Mouse (Mus musculus) limb, embryonic 12.5 days (tissue): ENCODE measurements around the gene Acot11. TPM values are rescaled to one million over a fixed set of nuclear protein-coding genes. Genes with fewer than 3 reads are reported as not detected.
"Not testable (repeated sequence)": the region's sequence is repeated elsewhere in the genome, so short reads cannot be mapped to it uniquely, and the experiment has no call there.

Experiments
- ATAC-seq: fragments of 200-750 bp; cut with Nextera tagmentation; 2 replicates; pipeline ENCODE4 v1.8.0; 2017; ENCODE audit warnings: low read depth, moderate TSS enrichment; ENCODE audit not compliant: insufficient number of reproducible peaks, insufficient read depth, low FRiP score, low TSS enrichment
- H3K27ac ChIP-seq: fragments of 300-500 bp; sonication (generic); 2 replicates; pipeline ENCODE4 v1.5.1; 2016; ENCODE audit warnings: mild to moderate bottlenecking, moderate library complexity
- H3K27me3 ChIP-seq: fragments of 300-500 bp; sonication (generic); 2 replicates; pipeline ENCODE4 v1.6.1; 2016; ENCODE audit warnings: mild to moderate bottlenecking, moderate library complexity
- H3K36me3 ChIP-seq: fragments of 300-500 bp; sonication (generic); 2 replicates; pipeline ENCODE4 v1.6.1; 2016; ENCODE audit warnings: mild to moderate bottlenecking, moderate library complexity
- H3K4me1 ChIP-seq: fragments of 300-500 bp; sonication (generic); replicated peaks from 2 replicates; pipeline ENCODE4 v1.6.1; 2016
- H3K4me2 ChIP-seq: fragments of 300-500 bp; sonication (generic); 2 replicates; pipeline ENCODE4 v1.6.1; 2016; ENCODE audit warnings: mild to moderate bottlenecking, moderate library complexity
- H3K4me3 ChIP-seq: fragments of 300-500 bp; sonication (generic); replicated peaks from 2 replicates; pipeline ENCODE4 v1.5.1; 2016; ENCODE audit warnings: mild to moderate bottlenecking
- H3K9ac ChIP-seq: fragments of 300-500 bp; sonication (generic); replicated peaks from 2 replicates; pipeline ENCODE4 v1.6.1; 2016; ENCODE audit warnings: mild to moderate bottlenecking, moderate library complexity
- H3K9me3 ChIP-seq: fragments of 300-500 bp; sonication (generic); 2 replicates; pipeline ENCODE4 v1.6.1; 2016; ENCODE audit warnings: mild to moderate bottlenecking, moderate library complexity
- WGBS: fragments of 180-500 bp; shearing (Covaris S2); methylation state at CpG from one replicate; pipeline ENCODE4 v1.1.7; 2016; 5-methylcytosine and 5-hydroxymethylcytosine counted together
- polyA plus RNA-seq: library from polyadenylated mRNA; unstranded; fragments of >200 nt; fragmentation: Nextera tagmentation; extraction: Ambion mirVana; gene quantifications from 2 replicates; pipeline ENCODE4 v1.2.1, GENCODE M21; 2016

Acot11 gene
- polyA plus RNA-seq, 1 experiment from 2014 or later: 4.6 TPM

DNA sequence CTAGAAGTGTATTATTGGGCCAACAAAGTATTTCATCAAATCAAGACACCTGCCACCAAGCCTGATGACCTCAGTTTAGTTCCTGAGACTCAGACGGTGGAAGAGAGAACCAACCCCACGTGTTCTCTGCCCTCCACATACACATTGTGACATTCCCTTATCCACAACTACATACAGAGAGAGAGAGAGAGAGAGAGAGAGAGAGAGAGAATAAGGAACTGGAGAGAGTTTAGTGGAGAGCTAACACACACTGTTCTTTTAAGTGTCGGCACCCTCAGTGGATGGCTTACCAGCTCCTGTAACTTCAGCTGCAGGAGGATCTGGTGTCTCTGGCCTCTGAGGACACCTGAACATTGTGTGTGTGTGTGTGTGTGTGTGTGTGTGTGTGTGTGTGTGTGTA is 2.5 kb upstream of the Acot11 start:
- 79% methylated on average over 3 of the region's 3 CpGs for WGBS
- no peak overlapping the region for H3K27ac ChIP-seq

DNA sequence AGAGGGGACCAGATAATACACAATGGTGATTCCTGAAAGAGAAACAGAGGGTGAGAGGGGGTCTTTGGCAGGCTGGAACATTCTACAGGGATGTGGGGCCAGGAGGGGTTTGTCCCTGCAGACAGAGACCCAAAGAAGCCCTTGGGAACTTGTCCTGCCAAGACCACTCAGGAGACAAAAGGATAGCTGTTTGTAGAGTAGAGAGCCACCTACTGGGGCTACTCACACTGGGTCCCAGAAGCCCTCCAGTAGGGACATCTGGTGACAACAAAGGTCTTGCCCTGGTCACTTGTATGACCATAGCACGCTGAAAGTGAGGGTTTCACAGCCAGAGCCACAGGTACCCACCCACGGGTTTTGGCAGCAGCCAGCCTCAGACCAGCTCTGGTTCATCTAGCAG is 1.1 kb upstream of the Acot11 start:
- H3K4me2 ChIP-seq: no peak overlapping the region
- H3K9ac ChIP-seq: no peak overlapping the region
- peaks cover 12% of the 10 kb centered on the region for H3K4me1 ChIP-seq
- no peak overlapping the region for H3K4me3 ChIP-seq
- H3K27me3 ChIP-seq: peaks cover 7% of the 10 kb centered on the region
- ATAC-seq: no peak
- H3K36me3 ChIP-seq: no peaks in the 10 kb centered on the region
- WGBS: 41% methylated on average over 2 of the region's 2 CpGs
- no peak overlapping the region for H3K27ac ChIP-seq
- no peaks in the 10 kb centered on the region for H3K9me3 ChIP-seq

More for the DNA sequence above, 2.5 kb upstream of the Acot11 start:
- H3K9me3 ChIP-seq: no peaks in the 10 kb centered on the region
- H3K4me3 ChIP-seq: no peak overlapping the region
- no peak overlapping the region for H3K4me2 ChIP-seq
- peaks cover 12% of the 10 kb centered on the region for H3K4me1 ChIP-seq
- no peak for ATAC-seq
- H3K9ac ChIP-seq: no peak overlapping the region
- H3K36me3 ChIP-seq: no peaks in the 10 kb centered on the region
- H3K27me3 ChIP-seq: peaks cover 7% of the 10 kb centered on the region

DNA sequence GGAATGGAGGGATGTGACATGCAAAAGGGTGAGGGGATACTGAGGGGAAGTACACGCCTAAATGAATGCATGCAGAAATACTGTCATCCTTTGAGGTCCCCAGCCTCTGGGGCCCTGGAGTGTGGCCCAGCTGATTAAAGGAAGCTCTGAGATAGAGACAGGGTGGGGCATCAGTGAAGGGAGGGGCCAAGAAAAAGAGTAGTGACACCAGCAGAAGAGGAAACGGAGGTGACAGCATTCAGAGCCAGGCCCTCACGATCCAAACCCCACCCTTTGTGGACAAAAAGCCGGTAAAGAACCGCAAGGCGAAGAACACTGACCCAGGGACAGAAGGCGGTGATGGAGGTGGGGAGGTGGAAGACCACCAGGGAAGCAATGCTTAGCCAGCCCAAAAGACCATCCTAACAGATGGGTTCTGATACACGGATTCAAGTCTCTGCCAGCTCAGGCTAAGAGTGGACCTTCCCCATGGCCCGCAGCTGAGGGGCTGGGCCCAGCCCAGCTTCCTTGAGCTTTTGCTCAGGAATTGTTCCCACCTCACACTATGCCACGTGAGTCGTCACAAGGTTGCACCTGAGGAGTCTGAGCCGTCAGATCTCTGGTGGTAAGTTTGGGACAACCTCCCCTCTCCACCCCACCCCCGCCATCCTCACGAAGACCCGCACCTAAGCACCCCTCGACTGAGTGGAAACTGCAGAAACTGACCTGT is 443 bp downstream of the Acot11 start:
- ATAC-seq: no peak; the same call in 1 of the 2 replicates
- 40% methylated on average over 16 of the region's 16 CpGs for WGBS

DNA sequence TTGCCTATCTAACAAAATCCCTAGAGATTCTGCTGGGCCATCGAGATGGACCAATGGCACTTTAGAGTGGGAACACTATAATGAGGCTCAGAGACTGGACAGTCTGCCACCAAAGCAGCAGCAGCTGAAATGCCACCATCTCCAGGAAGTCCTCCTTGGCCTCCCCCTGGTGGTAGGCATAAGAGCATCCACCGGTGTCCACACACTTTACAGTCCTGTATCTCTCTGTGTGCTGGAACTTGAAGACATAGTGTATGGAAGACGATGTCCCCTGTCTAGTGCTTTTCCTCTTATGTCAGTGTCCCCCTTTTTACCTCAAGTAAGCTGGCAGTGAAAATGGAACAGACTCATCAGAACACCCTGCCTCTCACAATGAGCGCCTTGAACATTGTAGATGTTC is 1.0 kb downstream of the Acot11 start:
- H3K9ac ChIP-seq: no peak overlapping the region
- H3K9me3 ChIP-seq: no peaks in the 10 kb centered on the region
- no peaks in the 10 kb centered on the region for H3K36me3 ChIP-seq
- no peak overlapping the region for H3K4me2 ChIP-seq
- H3K4me3 ChIP-seq: no peak overlapping the region
- H3K27ac ChIP-seq: no peak overlapping the region
- ATAC-seq: no peak
- peaks cover 7% of the 10 kb centered on the region for H3K27me3 ChIP-seq
- WGBS: 82% methylated on average over 4 of the region's 4 CpGs
- peaks cover 27% of the 10 kb centered on the region for H3K4me1 ChIP-seq

More for the DNA sequence above, 443 bp downstream of the Acot11 start:
- Histone ChIP-seq H3K4me2 (peak overlapping the region; percentile 56), H3K27me3 (peaks cover 7% of the 10 kb centered on the region), H3K4me1 (peaks cover 21% of the 10 kb centered on the region), H3K4me3 (peak overlapping the region; percentile 29), H3K27ac (no peak overlapping the region), H3K9ac (peak overlapping the region; percentile 35), H3K9me3 (no peaks in the 10 kb centered on the region), H3K36me3 (no peaks in the 10 kb centered on the region)

DNA sequence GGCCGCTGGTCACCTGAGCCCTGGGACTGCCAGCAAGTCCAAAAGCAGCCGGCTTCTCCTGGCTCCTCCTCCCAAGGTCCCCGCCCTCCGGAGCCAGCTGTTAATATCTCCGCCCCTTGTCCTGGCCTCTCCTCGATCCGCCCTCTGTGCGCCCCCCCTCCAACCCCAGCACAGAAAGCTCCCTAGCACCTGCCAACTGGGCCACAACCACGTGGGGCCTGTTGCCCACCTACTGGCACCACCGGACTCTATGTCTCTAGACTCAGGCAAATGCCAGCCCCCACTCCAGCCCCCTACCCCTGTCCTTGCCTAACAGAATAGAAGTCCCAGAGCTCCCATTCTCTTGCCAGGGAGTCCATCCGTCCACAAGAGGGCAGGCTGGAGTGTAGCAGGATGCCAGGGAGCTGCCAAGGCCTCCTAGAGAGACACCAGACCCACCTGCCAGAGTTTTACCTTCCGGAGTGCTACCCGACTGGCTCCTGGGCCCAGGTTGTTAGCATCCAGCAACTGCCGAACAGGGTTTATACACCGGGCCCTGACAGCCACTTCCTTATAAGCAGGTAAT is 4.9 kb downstream of the Acot11 start:
- Histone ChIP-seq H3K27ac (peak overlapping the region; percentile 74), H3K9ac (peak overlapping the region; percentile 32; the same call in 1 of the 2 replicates), H3K9me3 (no peaks in the 10 kb centered on the region), H3K4me2 (peak overlapping the region; percentile 55), H3K36me3 (no peaks in the 10 kb centered on the region), H3K4me1 (peaks cover 29% of the 10 kb centered on the region), H3K4me3 (peak overlapping the region; percentile 31), H3K27me3 (peaks cover 7% of the 10 kb centered on the region)
- peak; percentile 67; the same call in 1 of the 2 replicates for ATAC-seq
- WGBS: 5% methylated on average over 15 of the region's 15 CpGs

DNA sequence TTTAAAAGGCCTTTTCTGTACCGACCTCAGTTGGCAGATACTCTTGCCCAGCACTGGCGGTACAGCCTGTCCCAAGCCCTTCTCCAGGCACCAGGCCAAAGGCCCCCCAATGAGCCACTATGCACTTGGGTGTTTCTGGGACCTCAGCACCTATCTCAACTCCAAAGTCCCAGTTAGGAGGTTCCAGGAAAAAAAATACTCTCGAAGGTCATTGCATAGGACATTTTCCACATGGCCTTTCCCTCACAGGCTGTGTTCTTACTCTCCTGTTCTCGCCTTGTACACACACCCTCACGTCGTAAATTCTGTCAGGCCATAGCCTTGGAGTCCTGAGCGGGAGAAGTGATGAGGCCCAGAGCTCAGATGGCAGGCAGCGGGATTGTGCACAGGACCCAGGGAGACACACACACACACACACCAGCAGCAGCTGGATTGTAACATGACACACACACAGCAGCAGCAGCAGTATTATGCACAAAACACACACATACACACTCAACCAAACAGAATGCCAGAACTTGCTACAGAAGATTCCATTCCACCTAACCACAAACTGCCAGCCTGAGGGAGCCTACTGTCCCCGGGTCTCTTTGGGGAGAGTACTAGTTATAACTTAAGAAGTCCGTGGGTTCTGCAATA is 5.8 kb downstream of the Acot11 start:
- Histone ChIP-seq H3K9me3 (no peaks in the 10 kb centered on the region), H3K4me1 (peaks cover 23% of the 10 kb centered on the region), H3K4me3 (peak overlapping the region; percentile 31), H3K36me3 (no peaks in the 10 kb centered on the region), H3K27me3 (peaks cover 4% of the 10 kb centered on the region), H3K27ac (peak overlapping the region; percentile 74), H3K9ac (peak overlapping the region; percentile 32; the same call in 1 of the 2 replicates), H3K4me2 (peak overlapping the region; percentile 55)
- WGBS: 25% methylated on average over 10 of the region's 10 CpGs
- 0 out of 2 replicates have a peak, but pooled peaks have one; percentile 43 for ATAC-seq

DNA sequence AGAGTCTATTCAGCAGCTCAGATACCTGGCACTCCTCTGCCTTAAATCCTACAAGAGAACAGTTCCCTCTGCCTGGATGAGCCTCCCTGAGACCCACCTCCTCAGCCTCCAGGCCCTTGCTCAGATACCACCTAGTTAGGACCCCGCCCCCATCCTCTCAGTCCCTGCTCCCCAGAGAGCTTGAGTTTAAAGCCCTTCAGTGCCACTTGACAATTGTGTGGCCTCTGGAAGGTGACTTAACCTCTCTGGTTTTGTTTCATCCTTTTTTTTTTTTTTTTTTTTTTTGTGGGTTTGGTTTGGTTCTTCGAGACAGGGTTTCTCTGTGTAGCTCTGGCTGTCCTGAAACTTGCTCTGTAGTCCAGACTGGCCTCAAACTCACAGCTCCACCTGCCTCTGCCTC is 9.5 kb downstream of the Acot11 start:
- no peak for ATAC-seq
- Histone ChIP-seq H3K9ac (no peak overlapping the region), H3K4me1 (peaks cover 23% of the 10 kb centered on the region), H3K9me3 (no peaks in the 10 kb centered on the region), H3K27me3 (no peaks in the 10 kb centered on the region), H3K36me3 (no peaks in the 10 kb centered on the region), H3K4me2 (no peak overlapping the region), H3K27ac (no peak overlapping the region), H3K4me3 (no peak overlapping the region)
- WGBS: 85% methylated on average over 2 of the region's 2 CpGs

DNA sequence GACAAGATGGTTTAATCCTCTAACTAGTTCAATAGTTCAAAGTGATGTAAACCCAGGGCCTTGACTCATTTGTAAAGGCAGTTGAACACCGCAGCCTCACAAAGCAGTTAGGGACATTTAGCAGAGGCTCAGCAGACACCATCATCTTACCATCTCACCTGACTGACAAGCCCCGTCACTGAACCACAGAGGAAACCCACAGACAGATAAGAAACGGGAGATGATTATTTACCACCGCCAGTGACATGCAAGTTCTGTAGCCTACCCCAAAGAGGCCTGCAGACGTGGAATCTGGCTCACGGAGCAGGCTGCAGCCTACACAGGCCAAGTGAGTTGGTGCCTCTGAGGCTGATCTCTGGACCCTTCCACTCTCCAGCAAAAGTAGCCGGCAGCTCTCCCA is 10.6 kb downstream of the Acot11 start:
- 86% methylated on average over 7 of the region's 7 CpGs for WGBS
- no peak for ATAC-seq
- Histone ChIP-seq H3K9me3 (no peaks in the 10 kb centered on the region), H3K4me2 (no peak overlapping the region), H3K4me1 (peaks cover 18% of the 10 kb centered on the region), H3K27me3 (no peaks in the 10 kb centered on the region), H3K9ac (no peak overlapping the region), H3K27ac (no peak overlapping the region), H3K36me3 (no peaks in the 10 kb centered on the region), H3K4me3 (no peak overlapping the region)

DNA sequence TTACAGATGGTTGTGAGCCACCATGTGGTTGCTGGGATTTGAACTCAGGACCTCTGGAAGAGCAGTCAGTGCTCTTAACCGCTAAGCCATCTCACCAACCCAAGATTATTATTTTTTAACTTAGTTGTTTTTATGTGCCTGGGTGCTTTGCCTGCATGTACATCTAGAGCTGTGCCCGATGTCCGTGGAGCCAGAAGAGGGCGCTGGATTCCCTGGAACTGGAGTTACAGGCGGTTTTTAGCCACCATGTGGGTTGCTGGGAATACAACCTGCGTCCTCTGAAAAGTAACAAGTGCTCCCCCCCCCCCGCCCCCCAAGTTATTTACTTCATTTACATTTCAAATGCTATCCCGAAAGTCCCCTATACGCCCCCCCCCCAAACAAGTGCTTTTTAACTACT is 11.0 kb downstream of the Acot11 start:
- not testable (repeated sequence) for H3K9ac ChIP-seq, H3K9me3 ChIP-seq, H3K27ac ChIP-seq, H3K36me3 ChIP-seq, H3K27me3 ChIP-seq, H3K4me3 ChIP-seq, ATAC-seq, H3K4me2 ChIP-seq
- H3K4me1 ChIP-seq: peaks cover 16% of the 10 kb centered on the region
- 94% methylated on average over 9 of the region's 9 CpGs for WGBS

DNA sequence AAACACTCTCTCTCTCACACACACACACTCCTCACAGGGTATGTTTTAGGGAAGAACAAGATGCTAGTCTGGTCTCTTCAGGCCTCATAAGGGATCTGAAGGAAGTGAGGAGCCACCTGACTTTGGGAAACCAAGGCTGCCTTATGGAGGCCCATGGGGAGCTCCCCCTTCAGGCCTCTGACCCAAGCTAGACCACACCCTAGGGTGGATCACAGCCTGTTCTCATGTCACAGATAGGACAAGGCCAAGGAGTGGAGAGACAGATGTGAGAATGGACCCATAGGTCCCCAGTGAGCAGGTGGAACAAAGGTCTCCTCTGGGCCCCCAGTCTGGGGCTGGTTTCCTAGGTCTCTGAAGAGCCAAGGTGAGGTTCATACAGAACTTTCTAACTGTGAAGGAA is 12.5 kb downstream of the Acot11 start:
- Histone ChIP-seq H3K9ac (no peak overlapping the region), H3K4me3 (no peak overlapping the region), H3K27ac (no peak overlapping the region), H3K27me3 (no peaks in the 10 kb centered on the region), H3K36me3 (no peaks in the 10 kb centered on the region), H3K9me3 (no peaks in the 10 kb centered on the region), H3K4me1 (peaks cover 20% of the 10 kb centered on the region), H3K4me2 (no peak overlapping the region)
- no peak for ATAC-seq

DNA sequence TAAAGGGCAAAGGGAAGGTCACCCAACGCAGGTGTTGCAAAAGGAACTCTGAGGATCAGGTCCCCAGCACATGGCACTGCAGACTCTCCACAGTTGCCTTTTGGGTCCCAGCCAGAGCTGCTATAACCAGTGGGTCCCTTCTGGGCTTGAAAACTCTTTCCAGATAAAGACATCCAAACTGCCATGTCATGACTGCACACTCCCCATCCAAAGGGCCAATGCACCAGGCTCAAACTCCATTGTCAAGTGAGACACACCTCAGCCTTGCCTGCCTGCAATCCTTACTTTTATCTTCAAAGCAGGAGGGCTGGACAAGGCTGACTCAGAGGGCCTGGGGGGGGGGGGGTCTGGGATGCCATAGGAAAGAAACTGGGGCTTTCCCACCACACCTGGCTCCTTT is 13.9 kb downstream of the Acot11 start:
- H3K9ac ChIP-seq: no peak overlapping the region
- H3K27ac ChIP-seq: no peak overlapping the region
- no peak overlapping the region for H3K4me2 ChIP-seq
- H3K4me1 ChIP-seq: peaks cover 33% of the 10 kb centered on the region
- no peak overlapping the region for H3K4me3 ChIP-seq
- WGBS: 83% methylated on average over 1 of the region's 1 CpGs
- no peaks in the 10 kb centered on the region for H3K9me3 ChIP-seq
- no peaks in the 10 kb centered on the region for H3K36me3 ChIP-seq
- no peak for ATAC-seq
- H3K27me3 ChIP-seq: no peaks in the 10 kb centered on the region
